Mouse (Mus musculus): ENCODE data around the gene Gm10134. TPM values are rescaled to one million over a fixed set of nuclear protein-coding genes. Genes with fewer than 3 reads are reported as not detected.

Gm10134 gene
- polyA plus RNA-seq, 1 experiment from 2014 or later = 3.5 TPM

DNA sequence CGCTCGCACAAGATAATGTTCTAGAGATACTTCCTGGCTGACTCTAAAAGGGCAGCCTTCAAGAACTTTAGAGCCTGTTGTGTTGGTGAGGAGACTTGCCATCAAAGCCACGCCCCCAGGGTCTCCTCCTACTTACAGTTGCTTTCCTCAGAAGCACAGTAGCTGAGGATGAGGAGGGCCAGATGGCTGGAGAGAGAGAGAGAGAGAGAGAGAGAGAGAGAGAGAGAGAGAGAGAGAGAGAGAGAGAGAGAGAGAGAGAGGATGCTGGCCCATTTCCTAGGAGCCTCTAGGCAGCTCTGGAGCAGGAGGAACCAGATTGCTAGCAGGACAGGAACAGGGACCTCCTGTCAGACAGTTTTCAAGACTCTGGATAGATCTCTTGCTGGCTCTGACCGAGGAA lies 30.3 kb downstream of the Gm10134 start:
- Histone ChIP-seq H3K36me3 (peaks cover under 1% of the 10 kb centered on the region; the same call in 1 of the 2 replicates), H3K9ac (peak overlapping the region; percentile 48; the same call in 1 of the 2 replicates), H3K4me3 (no peak overlapping the region), H3K4me1 (peaks cover 95% of the 10 kb centered on the region), H3K27me3 (replicated peaks) (no peaks in the 10 kb centered on the region), H3K9me3 (no peaks in the 10 kb centered on the region), H3K27ac (peak overlapping the region; percentile 7; the same call in 1 of the 2 replicates), H3K4me2 (replicated peaks) (peak overlapping the region; percentile 80)
- no peak for ATAC-seq (ENCODE audit: low FRiP score, low read depth)
- WGBS = 78% methylated on average over 4 of the region's 4 CpGs

GRCm38 (mm10) chr2:28536766-28537633 lies 31.1 kb downstream of the Gm10134 start:
- H3K27me3 ChIP-seq (replicated peaks) = no peaks in the 10 kb centered on the region
- no peak overlapping the region for H3K27ac ChIP-seq
- H3K9me3 ChIP-seq = no peaks in the 10 kb centered on the region
- H3K9ac ChIP-seq = no peak overlapping the region
- no peak overlapping the region for H3K4me3 ChIP-seq
- WGBS = 81% methylated on average over 11 of the region's 11 CpGs
- no peak overlapping the region for H3K4me2 ChIP-seq (replicated peaks)
- peaks cover 5% of the 10 kb centered on the region for H3K36me3 ChIP-seq
- H3K4me1 ChIP-seq = peaks cover 87% of the 10 kb centered on the region
- ATAC-seq (ENCODE audit: low FRiP score, low read depth) = no peak

- H3K27me3 ChIP-seq (replicated peaks) = no peaks in the 10 kb centered on the region
- peaks cover 11% of the 10 kb centered on the region for H3K36me3 ChIP-seq
- H3K9me3 ChIP-seq = no peaks in the 10 kb centered on the region
- WGBS = 52% methylated on average over 4 of the region's 4 CpGs
- H3K4me2 ChIP-seq (replicated peaks) = no peak overlapping the region
- ATAC-seq (ENCODE audit: low FRiP score, low read depth) = no peak
- H3K4me1 ChIP-seq = peaks cover 82% of the 10 kb centered on the region
- H3K27ac ChIP-seq = no peak overlapping the region
- H3K4me3 ChIP-seq = no peak overlapping the region
- H3K9ac ChIP-seq = no peak overlapping the region
These were observed 31.7 kb downstream of the Gm10134 start for GRCm38 (mm10) chr2:28537634-28537920.

DNA sequence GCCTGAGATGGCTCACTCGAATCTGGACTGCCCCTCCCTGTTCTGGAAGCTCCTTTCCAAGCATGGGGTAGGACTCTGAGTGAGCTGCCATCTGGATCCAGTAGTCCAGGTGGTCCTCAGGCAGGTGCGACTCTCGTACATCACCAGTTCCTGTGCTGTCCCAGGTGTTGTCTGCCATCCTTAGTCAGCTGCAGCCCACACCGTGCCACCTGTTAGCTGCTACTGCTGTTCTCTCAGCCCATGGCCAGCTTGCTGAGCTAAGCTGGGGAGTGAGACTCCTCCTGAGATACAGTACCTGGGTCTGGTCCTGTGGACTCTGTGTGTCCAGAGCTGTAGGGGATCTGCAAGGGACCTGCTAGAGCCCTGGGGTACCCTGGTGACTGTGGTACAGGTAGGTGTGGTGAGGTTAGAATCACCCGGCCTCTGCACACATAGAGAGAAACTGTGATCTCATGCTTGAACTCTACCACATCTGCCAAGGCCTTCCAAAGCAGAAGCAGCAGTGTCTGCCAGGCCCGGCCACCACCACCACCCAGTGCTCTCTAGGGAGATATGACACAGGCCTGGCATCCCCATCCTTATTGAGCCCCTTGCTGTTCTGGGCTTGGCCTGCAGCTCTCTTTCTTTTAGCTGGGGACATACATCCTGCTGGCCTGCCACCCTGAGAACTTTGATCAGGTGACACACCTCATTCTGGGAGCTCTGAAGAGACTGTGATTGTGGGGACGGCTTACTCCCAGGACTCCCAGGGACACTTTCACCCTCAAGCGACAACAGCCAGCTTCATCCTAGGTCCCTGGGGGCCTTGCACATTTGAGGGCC lies 32.3 kb downstream of the Gm10134 start:
- Histone ChIP-seq H3K9ac (no peak overlapping the region), H3K4me3 (no peak overlapping the region), H3K4me1 (peaks cover 75% of the 10 kb centered on the region), H3K27ac (no peak overlapping the region), H3K27me3 (replicated peaks) (no peaks in the 10 kb centered on the region), H3K36me3 (peaks cover 17% of the 10 kb centered on the region), H3K9me3 (no peaks in the 10 kb centered on the region), H3K4me2 (replicated peaks) (no peak overlapping the region)
- ATAC-seq (ENCODE audit: low FRiP score, low read depth) = no peak
- 78% methylated on average over 8 of the region's 8 CpGs for WGBS

DNA sequence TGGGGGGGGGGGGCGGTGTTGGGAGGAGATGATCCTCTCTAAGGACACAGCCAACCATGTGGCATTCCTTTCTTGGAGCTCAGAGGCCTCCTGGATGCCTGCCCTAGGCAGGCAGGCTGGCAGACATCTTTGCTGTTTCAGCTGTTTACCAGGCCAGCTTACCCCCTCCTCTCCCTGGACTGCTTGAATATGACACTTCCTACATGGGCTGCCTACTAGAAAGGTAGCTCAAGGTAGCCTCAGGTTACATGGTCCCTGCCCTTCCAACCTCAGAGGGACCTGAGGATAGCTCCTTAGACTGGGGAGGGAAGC lies 32.9 kb downstream of the Gm10134 start:
- no peak for ATAC-seq (ENCODE audit: low FRiP score, low read depth)
- Histone ChIP-seq H3K4me1 (peaks cover 70% of the 10 kb centered on the region), H3K9me3 (no peaks in the 10 kb centered on the region), H3K9ac (no peak overlapping the region), H3K4me3 (no peak overlapping the region), H3K4me2 (replicated peaks) (no peak overlapping the region; the same call in 1 of the 2 replicates), H3K27me3 (replicated peaks) (no peaks in the 10 kb centered on the region), H3K27ac (peak overlapping the region; percentile 5; the same call in 1 of the 2 replicates), H3K36me3 (peaks cover 23% of the 10 kb centered on the region)
- 75% methylated on average over 1 of the region's 1 CpGs for WGBS

DNA sequence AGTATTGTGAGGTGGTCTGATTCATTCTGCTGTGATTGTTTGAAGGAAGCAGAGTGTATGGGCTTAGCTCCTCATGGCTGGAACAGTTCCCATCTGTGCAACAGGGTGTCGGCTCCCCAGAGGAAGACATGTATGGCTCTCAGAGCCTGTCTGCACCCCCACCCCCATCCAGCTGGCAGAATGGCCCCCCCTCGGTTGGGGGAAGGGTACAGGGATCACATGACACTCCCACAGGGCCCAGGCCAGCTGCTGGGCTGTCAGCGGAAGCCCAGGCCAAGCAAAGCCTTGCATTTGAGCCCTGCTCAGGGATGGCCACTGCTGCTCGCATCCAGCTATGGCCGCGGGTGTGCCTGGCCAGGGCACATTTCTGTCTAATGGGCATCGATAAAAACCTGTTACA lies 33.3 kb downstream of the Gm10134 start:
- peak; percentile 61 for ATAC-seq (ENCODE audit: low FRiP score, low read depth)
- Histone ChIP-seq H3K27ac (peak overlapping the region; percentile 5; the same call in 1 of the 2 replicates), H3K4me3 (no peak overlapping the region), H3K9me3 (no peaks in the 10 kb centered on the region), H3K4me1 (peaks cover 65% of the 10 kb centered on the region), H3K9ac (no peak overlapping the region), H3K27me3 (replicated peaks) (no peaks in the 10 kb centered on the region), H3K36me3 (peaks cover 27% of the 10 kb centered on the region), H3K4me2 (replicated peaks) (peak overlapping the region; percentile 12; the same call in 1 of the 2 replicates)
- WGBS = 51% methylated on average over 7 of the region's 7 CpGs

- 73% methylated on average over 2 of the region's 2 CpGs for WGBS
- Histone ChIP-seq H3K27me3 (replicated peaks) (no peaks in the 10 kb centered on the region), H3K27ac (no peak overlapping the region), H3K9me3 (no peaks in the 10 kb centered on the region), H3K36me3 (peaks cover 35% of the 10 kb centered on the region), H3K4me1 (peaks cover 58% of the 10 kb centered on the region), H3K4me3 (no peak overlapping the region), H3K4me2 (replicated peaks) (no peak overlapping the region), H3K9ac (no peak overlapping the region)
- no peak for ATAC-seq (ENCODE audit: low FRiP score, low read depth)
These were observed 34.1 kb downstream of the Gm10134 start for GRCm38 (mm10) chr2:28539949-28540348.

- H3K9me3 ChIP-seq = no peaks in the 10 kb centered on the region
- no peak overlapping the region for H3K27ac ChIP-seq
- no peak overlapping the region for H3K4me3 ChIP-seq
- ATAC-seq (ENCODE audit: low FRiP score, low read depth) = no peak
- H3K4me1 ChIP-seq = peaks cover 50% of the 10 kb centered on the region
- H3K4me2 ChIP-seq (replicated peaks) = no peak overlapping the region
- peaks cover 42% of the 10 kb centered on the region for H3K36me3 ChIP-seq
- no peaks in the 10 kb centered on the region for H3K27me3 ChIP-seq (replicated peaks)
- H3K9ac ChIP-seq = no peak overlapping the region
- 79% methylated on average over 8 of the region's 8 CpGs for WGBS
These were observed 34.8 kb downstream of the Gm10134 start for GRCm38 (mm10) chr2:28540587-28541227.

GRCm38 (mm10) chr2:28543894-28544293 lies 38.0 kb downstream of the Gm10134 start:
- 90% methylated on average over 8 of the region's 8 CpGs for WGBS

DNA sequence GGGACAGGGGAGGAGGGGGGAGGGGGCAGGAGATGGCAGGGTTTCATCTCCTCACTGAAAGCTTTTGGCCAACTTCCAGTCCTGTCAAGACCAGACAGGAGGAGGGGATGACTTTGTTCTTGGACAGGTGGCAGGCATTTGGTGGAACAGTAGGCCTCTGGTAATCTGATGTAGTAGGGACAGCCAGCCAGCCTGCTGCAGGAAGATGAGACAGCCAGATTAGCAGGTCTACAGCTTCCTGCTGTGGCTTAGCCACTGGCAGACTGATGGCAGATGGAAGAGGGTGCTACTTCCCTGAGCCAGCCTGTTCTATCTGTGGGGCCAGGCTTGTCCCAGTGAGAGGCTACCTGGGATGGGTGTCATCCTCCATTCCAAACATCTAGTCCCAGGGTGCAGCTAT lies 40.1 kb downstream of the Gm10134 start:
- no peak for ATAC-seq (ENCODE audit: low FRiP score, low read depth)
- H3K27ac ChIP-seq = no peak overlapping the region
- H3K4me3 ChIP-seq = no peak overlapping the region
- no peaks in the 10 kb centered on the region for H3K9me3 ChIP-seq
- H3K4me2 ChIP-seq (replicated peaks) = no peak overlapping the region
- no peaks in the 10 kb centered on the region for H3K4me1 ChIP-seq
- H3K27me3 ChIP-seq (replicated peaks) = no peaks in the 10 kb centered on the region
- no peak overlapping the region for H3K9ac ChIP-seq
- H3K36me3 ChIP-seq = peaks cover 90% of the 10 kb centered on the region

More at GRCm38 (mm10) chr2:28543894-28544293, 38.0 kb downstream of the Gm10134 start:
- Histone ChIP-seq H3K36me3 (peaks cover 69% of the 10 kb centered on the region), H3K4me2 (replicated peaks) (no peak overlapping the region), H3K27me3 (replicated peaks) (no peaks in the 10 kb centered on the region), H3K4me3 (no peak overlapping the region), H3K27ac (no peak overlapping the region), H3K4me1 (peaks cover 19% of the 10 kb centered on the region), H3K9ac (no peak overlapping the region), H3K9me3 (no peaks in the 10 kb centered on the region)
- no peak for ATAC-seq (ENCODE audit: low FRiP score, low read depth)

- no peak overlapping the region for H3K4me3 ChIP-seq
- no peaks in the 10 kb centered on the region for H3K4me1 ChIP-seq
- H3K9ac ChIP-seq = no peak overlapping the region
- no peak overlapping the region for H3K4me2 ChIP-seq (replicated peaks)
- H3K36me3 ChIP-seq = peaks cover 92% of the 10 kb centered on the region
- H3K9me3 ChIP-seq = no peaks in the 10 kb centered on the region
- H3K27me3 ChIP-seq (replicated peaks) = no peaks in the 10 kb centered on the region
- no peak for ATAC-seq (ENCODE audit: low FRiP score, low read depth)
- no peak overlapping the region for H3K27ac ChIP-seq
- WGBS = 81% methylated on average over 6 of the region's 6 CpGs
These were observed 40.7 kb downstream of the Gm10134 start for GRCm38 (mm10) chr2:28546560-28546959.

Data from neural tube, embryonic 12.5 days (tissue).